Mouse (Mus musculus): ENCODE results near the gene Hmg20a. TPM values are rescaled to one million over a fixed set of nuclear protein-coding genes. Genes with fewer than 3 reads are reported as not detected.

The Hmg20a gene
- 10 to 100 TPM; 62.3 to 64.5 TPM for total RNA-seq (2021)

DNA sequence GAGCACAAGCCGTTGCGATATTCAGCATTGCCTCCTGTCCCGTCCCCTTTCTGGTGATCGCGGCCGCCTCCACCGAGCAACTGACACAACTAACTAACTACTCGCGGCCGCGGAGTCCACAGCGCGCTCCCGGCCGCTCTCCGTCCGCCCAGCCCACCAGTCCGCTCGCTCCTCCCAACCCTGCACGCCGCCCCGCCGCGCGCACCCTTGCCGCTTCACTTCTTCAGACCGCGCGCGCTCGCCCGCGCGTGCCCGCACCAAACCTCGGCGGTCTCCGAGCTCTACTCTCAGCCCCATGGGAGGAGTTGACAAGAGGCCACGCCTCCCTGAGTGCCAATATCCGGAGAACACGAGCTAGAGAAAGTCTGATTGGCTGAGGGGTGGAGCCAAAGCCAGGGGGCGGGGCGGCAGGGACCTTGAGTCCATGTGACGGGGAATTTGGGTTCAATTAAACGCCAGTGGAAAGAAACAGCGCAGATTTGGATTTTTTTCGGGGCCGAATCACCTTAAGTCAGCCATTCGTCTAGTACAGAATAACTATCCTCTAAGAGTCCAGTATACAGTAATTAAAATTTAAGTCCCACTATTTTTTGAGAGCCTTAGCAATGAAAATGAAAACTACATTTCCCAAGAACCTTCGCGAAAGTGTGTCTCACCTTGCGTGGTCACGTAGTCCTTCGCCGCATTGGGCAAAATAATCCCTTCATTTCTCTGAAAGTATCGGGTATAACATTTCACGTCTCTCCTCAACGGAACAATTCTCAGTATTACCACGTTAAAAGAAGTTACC lies at the start of gene Hmg20a, which contains the start of gene Peak1:
Hmg20a (plus strand) TSS at position 662 of the 790 bp plus-strand sequence.
Peak1 (minus strand) TSS at position 120 of the 790 bp plus-strand sequence.
- intact Hi-C loops (cut with DNase I) = loop anchor here (1.0 to 5.0 kb wide), 4 partner anchors 88 to 206 kb away; no protein-coding TSS in a partner anchor
- DNase-seq (ENCODE audit: low spot score in 2 of 2) = peak; percentile 100

- no peak for DNase-seq (ENCODE audit: low spot score in 2 of 2)
- intact Hi-C loops (cut with DNase I) = loop anchor here (5.0 kb wide), 1 partner anchor 42 kb away; no protein-coding TSS in a partner anchor
Observed at GRCm38 (mm10) chr9:56368814-56369213, 49.6 kb upstream of the Hmg20a start.

DNA sequence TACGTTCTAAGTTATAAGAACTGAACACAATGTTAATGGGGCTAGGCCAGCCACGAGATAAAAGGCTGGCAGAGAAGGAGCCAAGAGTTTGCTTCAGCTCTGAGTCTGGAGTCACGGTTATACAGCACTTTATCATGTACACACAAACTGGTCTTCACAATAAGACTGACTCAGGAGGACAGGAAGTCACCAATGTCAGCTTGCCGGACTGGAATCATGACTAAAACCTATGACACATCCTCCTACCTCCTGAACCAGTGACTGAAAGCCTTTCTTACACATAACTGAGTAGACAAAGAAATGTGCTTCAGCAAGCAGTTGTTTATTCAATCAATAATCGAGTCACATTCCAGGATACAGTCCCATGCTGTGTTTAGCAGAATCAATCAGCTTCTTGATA lies 47.7 kb upstream of the Hmg20a start:
- no peak for DNase-seq (ENCODE audit: low spot score in 2 of 2)
- intact Hi-C loops (cut with DNase I) = no loop called here

DNA sequence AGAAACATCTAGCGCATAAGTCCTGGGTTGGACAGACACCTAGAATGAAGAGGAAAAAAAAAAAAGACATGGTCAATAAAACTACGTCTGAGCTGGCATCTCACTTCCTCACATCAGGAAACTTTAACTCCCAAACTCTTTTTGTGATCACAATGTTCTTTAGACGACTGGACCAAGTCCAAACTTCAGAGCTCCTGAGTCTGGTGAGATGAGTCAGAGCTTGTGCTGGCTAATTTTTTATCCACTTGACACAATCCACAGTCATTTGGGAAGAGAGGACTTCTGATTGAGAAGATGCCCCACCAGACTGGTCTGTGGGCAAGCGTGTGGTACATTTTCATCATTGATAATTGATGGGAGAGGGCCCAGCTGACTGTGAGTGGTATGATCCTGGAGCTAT lies 44.0 kb upstream of the Hmg20a start:
- DNase-seq (ENCODE audit: low spot score in 2 of 2) = peak; percentile 21 to 72
- intact Hi-C loops (cut with DNase I) = no loop called here

- intact Hi-C loops (cut with DNase I) = no loop called here
- DNase-seq (ENCODE audit: low spot score in 2 of 2) = no peak
Observed at GRCm38 (mm10) chr9:56382786-56383185, 35.6 kb upstream of the Hmg20a start.

DNA sequence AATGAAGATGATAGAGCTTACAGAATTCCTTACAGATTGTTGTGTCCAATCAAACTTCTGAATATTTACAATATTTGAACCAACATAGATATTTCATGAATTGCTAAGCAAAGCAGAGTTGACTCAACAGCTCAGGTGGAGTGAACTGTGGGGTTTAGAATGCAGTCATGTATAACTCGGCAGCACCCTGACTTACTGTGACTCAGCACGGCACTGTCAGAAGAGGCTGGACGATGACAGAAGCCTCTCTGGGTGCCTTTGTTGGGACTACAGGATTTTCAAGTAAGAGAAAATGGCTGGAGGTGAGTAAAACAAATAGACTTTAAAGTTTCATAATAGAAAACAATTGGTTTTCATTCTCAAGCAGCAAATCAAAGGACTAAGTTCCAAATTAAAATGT lies 25.6 kb upstream of the Hmg20a start:
- intact Hi-C loops (cut with DNase I) = no loop called here
- no peak for DNase-seq (ENCODE audit: low spot score in 2 of 2)

- intact Hi-C loops (cut with DNase I) = no loop called here
- peak in 1 of 2 experiments; percentile 51 for DNase-seq (ENCODE audit: low spot score in 2 of 2)
Observed at GRCm38 (mm10) chr9:56396306-56396705, 22.1 kb upstream of the Hmg20a start.

GRCm38 (mm10) chr9:56404619-56405018 lies 13.8 kb upstream of the Hmg20a start:
- intact Hi-C loops (cut with DNase I) = no loop called here
- no peak for DNase-seq (ENCODE audit: low spot score in 2 of 2)

GRCm38 (mm10) chr9:56409928-56410327 lies 8.5 kb upstream of the Hmg20a start:
- intact Hi-C loops (cut with DNase I) = no loop called here
- no peak for DNase-seq (ENCODE audit: low spot score in 2 of 2)

GRCm38 (mm10) chr9:56412716-56413115 lies 5.7 kb upstream of the Hmg20a start:
- no peak for DNase-seq (ENCODE audit: low spot score in 2 of 2)
- intact Hi-C loops (cut with DNase I) = no loop called here

- intact Hi-C loops (cut with DNase I) = no loop called here
- no peak for DNase-seq (ENCODE audit: low spot score in 2 of 2)
Observed at GRCm38 (mm10) chr9:56414322-56414721, 4.1 kb upstream of the Hmg20a start.

DNA sequence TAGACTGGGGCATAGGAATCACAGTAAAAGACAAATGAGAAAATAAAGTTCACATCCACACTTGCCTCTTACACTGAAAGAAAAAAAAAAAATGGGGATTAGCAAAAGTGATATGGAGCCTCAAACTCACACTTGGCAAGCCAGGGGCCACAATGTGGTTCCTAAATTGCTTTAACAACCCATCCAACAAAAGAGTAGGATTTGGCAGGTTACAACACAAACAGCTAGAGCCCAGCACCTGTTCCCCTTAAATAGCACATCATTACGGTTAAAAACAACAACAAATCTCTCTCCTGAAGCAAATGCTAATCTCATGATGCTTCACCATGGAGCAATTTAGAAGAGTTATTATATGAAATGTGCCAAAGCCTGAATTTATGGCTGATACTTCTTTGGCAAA lies 3.0 kb upstream of the Hmg20a start:
- DNase-seq (ENCODE audit: low spot score in 2 of 2) = no peak
- intact Hi-C loops (cut with DNase I) = loop anchor here (5.0 kb wide), 2 partner anchors 137 to 203 kb away; no protein-coding TSS in a partner anchor

DNA sequence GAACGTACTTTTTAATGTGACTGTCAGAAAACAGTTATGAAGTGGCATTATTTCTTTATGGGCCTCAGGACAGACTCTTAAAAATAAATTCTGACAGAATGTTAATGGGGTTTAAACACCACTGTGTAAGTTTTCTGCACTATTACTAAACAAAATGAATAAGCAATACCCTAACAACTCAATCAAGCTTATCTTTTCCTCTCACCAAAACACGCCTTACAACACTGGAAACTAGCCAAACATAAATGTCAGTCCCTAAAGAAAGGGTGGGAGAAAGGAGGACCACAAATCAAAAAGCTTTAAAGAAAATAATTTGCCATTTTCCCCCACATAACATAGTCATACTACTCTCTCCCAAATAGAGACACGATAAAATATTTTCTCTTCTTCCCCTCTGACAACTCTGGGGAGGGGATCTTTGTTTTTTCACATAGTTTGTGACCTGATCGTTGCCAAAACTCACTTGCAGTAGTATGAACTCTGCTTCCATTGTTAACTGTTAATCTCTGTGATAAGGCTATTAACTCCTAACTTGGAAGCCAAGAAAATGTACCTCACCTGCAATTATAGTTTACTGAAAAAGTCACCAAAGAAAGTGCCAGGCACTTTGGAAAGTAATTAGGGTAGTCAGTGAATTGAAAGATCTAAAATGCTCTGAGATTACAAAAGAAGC lies 2.3 kb upstream of the Hmg20a start:
- no peak for DNase-seq (ENCODE audit: low spot score in 2 of 2)
- intact Hi-C loops (cut with DNase I) = loop anchor here (2.0 to 5.0 kb wide), 3 partner anchors 136 to 204 kb away; no protein-coding TSS in a partner anchor

DNA sequence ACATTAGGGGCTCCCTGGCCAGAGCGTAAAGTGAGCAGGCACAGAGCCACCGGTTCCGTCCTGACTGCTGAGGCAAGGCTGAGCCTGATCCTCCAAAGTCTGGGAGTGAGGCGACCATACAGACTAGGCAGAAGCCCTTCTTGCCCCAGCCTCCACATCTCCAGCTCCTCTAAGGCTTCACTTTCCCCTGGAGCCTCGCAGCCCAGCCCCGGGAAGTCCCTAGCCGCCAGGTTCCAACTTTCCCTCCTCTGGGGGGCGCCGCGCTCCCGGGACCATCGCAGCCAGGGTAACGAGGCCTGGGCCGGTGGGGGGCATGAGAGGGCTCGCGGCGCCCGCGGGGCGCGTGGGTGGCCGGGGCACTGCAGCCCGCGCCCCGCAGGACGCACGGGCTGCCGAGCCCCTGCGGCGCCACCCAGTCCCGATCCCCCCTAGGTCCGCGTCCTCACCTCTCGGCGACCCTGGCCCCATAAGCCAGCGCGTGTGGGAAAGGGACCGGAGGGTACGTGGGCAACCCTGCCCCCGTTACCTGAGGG lies 928 bp upstream of the Hmg20a start:
- peak; percentile 74 to 79 for DNase-seq (ENCODE audit: low spot score in 2 of 2)
- intact Hi-C loops (cut with DNase I) = loop anchor here (1.0 to 5.0 kb wide), 4 partner anchors 89 to 205 kb away; no protein-coding TSS in a partner anchor

- intact Hi-C loops (cut with DNase I) = loop anchor here (5.0 kb wide), 2 partner anchors 134 to 206 kb away; no protein-coding TSS in a partner anchor
- DNase-seq (ENCODE audit: low spot score in 2 of 2) = peak; percentile 81 to 90
Observed at GRCm38 (mm10) chr9:56418738-56419239, 380 bp downstream of the Hmg20a start.

DNA sequence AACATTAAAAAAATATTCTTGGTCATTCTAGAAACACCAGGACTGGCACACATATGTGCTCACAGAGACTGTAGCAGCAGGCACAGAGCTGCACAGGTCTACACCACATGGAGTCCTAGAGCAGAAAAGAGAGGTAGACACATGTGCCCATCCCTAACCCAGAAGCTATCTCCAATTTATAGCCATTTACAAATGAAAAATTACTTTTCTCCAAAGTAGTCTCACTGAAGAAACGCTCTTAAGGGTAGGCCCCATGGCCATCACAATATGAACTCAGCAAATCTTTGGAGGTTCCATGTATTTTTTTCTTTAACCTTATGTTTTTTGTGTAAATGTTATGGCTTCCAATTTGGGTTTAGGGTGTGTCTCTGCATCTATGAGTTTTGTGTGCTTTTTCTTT lies 1.8 kb downstream of the Hmg20a start:
- intact Hi-C loops (cut with DNase I) = no loop called here

GRCm38 (mm10) chr9:56420892-56421601 lies 2.6 kb downstream of the Hmg20a start:
- intact Hi-C loops (cut with DNase I) = no loop called here
- DNase-seq (ENCODE audit: low spot score in 2 of 2) = no peak

More for the DNA sequence above, 1.8 kb downstream of the Hmg20a start:
- DNase-seq (ENCODE audit: low spot score in 2 of 2) = no peak

- no peak for DNase-seq (ENCODE audit: low spot score in 2 of 2)
- intact Hi-C loops (cut with DNase I) = no loop called here
Observed at GRCm38 (mm10) chr9:56421991-56422390, 3.6 kb downstream of the Hmg20a start.

GRCm38 (mm10) chr9:56424861-56425260 lies 6.5 kb downstream of the Hmg20a start:
- intact Hi-C loops (cut with DNase I) = no loop called here
- DNase-seq (ENCODE audit: low spot score in 2 of 2) = no peak
